Mouse (Mus musculus): ENCODE results near the gene Ank2. TPM values are rescaled to one million over a fixed set of nuclear protein-coding genes. Genes with fewer than 3 reads are reported as not detected.
A peak's percentile ranks its signal among the peaks of the same experiment; 100 is the strongest.

Gene Ank2
- polyA plus RNA-seq, 1 experiment from 2014 or later = 40.4 TPM

DNA sequence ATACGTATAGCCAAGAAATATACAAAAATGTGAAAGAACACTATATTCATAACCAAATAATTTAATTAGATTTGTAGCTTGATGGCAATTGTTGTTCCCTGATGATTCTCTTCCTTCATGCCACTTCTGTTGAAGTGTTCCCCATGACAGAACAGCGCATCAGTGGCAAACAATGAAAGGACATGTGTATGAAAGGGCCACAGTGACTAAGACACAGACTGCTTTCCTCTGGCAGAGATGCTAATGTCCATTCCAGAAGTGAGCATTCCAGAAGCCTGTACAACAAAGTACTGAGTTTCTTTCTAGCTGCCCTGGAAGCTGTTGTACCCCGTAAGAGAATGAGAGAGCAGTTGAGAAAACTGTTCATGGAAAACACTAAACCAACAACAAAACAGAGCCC is 345.7 kb downstream of the Ank2 start:
- H3K36me3 ChIP-seq = no peaks in the 10 kb centered on the region
- no peak overlapping the region for H3K27ac ChIP-seq (replicated peaks)
- H3K9me3 ChIP-seq (replicated peaks) = no peaks in the 10 kb centered on the region
- no peak for DNase-seq (ENCODE audit: low spot score)
- WGBS = 94% methylated on average over 3 of the region's 3 CpGs
- H3K4me3 ChIP-seq = no peak overlapping the region
- peaks cover 4% of the 10 kb centered on the region; the same call in 1 of the 2 replicates for H3K4me1 ChIP-seq
- no peaks in the 10 kb centered on the region for H3K27me3 ChIP-seq (ENCODE audit: low read depth, poor library complexity, severe bottlenecking)

DNA sequence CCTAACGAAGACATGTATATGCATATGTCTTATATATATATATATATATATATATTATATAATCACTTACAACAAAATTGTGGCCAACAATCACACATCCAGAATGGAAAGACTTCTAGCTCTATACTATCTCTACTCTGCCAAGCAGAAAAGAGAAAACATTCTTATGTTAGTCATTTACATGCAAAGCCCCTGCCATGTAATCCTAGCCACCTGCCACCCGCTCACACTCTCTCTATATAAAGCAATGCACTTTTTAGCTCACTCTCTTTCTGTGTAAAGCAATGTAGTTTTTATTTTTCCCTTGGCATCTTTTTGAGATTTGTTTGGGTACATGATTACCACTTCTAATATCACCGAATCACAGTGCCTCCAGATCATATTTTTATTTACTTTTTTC is 350.5 kb downstream of the Ank2 start:
- Histone ChIP-seq H3K4me3 (no peak overlapping the region), H3K4me1 (peaks cover 4% of the 10 kb centered on the region; the same call in 1 of the 2 replicates), H3K36me3 (no peaks in the 10 kb centered on the region), H3K27me3 (ENCODE audit: low read depth, poor library complexity, severe bottlenecking) (no peaks in the 10 kb centered on the region), H3K27ac (replicated peaks) (no peak overlapping the region), H3K9me3 (replicated peaks) (no peaks in the 10 kb centered on the region)
- WGBS = 89% methylated on average over 3 of the region's 3 CpGs
- no peak for DNase-seq (ENCODE audit: low spot score)

DNA sequence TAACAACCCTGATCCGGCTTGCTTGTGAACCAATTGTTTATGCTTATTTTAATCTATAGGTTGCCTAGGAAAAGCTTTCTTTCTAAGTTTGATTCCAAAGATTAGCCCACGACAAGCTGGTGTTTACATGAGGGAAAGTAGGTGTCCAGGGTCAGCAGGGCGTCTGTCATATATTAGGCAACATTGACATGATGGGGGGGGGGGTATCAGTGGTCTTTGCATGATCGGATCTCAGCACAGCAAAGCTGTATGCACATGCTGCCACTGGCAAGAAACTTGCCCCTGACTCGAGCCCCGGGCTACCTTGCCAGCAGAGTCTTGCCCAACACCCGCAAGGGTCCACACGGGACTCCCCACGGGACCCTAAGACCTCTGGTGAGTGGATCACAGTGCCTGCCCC is 358.6 kb downstream of the Ank2 start:
- Histone ChIP-seq H3K4me3 (no peak overlapping the region), H3K27ac (replicated peaks) (no peak overlapping the region), H3K36me3 (no peaks in the 10 kb centered on the region), H3K27me3 (ENCODE audit: low read depth, poor library complexity, severe bottlenecking) (no peaks in the 10 kb centered on the region), H3K9me3 (replicated peaks) (no peaks in the 10 kb centered on the region), H3K4me1 (no peaks in the 10 kb centered on the region; the same call in 1 of the 2 replicates)
- no peak for DNase-seq (ENCODE audit: low spot score)
- 93% methylated on average over 9 of the region's 9 CpGs for WGBS

DNA sequence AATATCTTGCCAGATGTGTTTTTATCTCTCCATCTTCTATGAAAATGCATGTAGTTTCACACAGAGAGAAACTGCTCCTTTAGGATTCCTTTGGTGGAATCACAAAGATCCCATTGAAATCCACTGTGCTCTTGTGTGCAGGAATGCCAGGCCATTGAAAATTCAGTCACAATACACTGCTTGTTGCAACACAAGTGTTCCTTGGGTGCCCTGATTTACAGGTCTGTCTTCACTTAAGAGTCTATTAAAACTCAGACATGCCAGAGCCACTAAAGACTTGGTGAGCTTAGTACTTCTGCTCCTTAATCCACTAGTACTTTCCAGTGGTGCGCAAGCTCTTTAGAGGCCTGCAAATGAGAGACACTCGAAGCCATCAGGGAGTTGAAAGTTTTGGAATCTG is 359.5 kb downstream of the Ank2 start:
- Histone ChIP-seq H3K27me3 (ENCODE audit: low read depth, poor library complexity, severe bottlenecking) (no peaks in the 10 kb centered on the region), H3K27ac (replicated peaks) (no peak overlapping the region), H3K4me1 (no peaks in the 10 kb centered on the region; the same call in 1 of the 2 replicates), H3K36me3 (no peaks in the 10 kb centered on the region), H3K9me3 (replicated peaks) (no peaks in the 10 kb centered on the region), H3K4me3 (no peak overlapping the region)
- no peak for DNase-seq (ENCODE audit: low spot score)
- WGBS = 84% methylated on average over 2 of the region's 2 CpGs

DNA sequence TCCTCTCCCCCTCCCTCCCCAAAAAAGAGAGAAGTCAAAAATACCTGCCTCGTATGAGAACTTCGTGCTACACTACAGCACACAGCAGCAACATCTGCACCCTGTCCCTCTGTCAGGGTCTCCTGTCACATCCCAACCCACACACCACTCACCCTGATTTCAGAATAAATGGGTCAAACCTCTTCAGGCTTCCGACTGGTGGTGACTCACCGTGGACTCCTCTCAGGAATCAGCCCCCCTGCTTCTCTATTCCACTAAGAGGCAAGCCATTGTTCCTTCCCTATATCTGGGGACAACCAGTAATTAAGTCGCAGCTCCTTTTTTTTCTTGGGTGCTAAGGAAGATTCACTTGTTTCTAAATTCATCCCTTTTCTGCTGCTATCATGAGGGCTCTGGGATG is 361.6 kb downstream of the Ank2 start:
- Histone ChIP-seq H3K4me3 (no peak overlapping the region), H3K9me3 (replicated peaks) (no peaks in the 10 kb centered on the region), H3K36me3 (no peaks in the 10 kb centered on the region), H3K27me3 (ENCODE audit: low read depth, poor library complexity, severe bottlenecking) (no peaks in the 10 kb centered on the region), H3K27ac (replicated peaks) (no peak overlapping the region), H3K4me1 (peaks cover 8% of the 10 kb centered on the region; the same call in 1 of the 2 replicates)
- DNase-seq (ENCODE audit: low spot score) = no peak
- whole genome bisulfite sequencing = 78% methylated on average over 5 of the region's 5 CpGs

DNA sequence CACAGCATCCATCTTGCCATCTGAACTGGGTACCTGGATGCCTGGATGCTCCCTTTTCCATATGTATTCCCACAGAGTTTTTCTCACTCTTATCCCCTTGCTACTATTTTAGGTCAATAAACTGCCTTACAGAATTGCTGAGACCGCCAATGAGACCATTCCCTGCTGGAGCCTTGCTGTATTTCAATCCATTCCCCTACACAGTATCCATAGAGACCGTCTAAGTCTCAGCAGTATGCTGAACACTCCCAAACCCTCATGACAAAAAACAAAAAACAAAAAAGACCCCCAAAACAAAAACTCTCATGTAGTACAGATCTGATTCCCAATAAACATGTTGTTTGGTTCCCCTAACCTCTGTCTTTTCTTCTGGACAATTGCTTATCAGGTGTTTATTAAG is 365.1 kb downstream of the Ank2 start:
- H3K27ac ChIP-seq (replicated peaks) = no peak overlapping the region
- H3K36me3 ChIP-seq = no peaks in the 10 kb centered on the region
- no peak for DNase-seq (ENCODE audit: low spot score)
- H3K9me3 ChIP-seq (replicated peaks) = no peaks in the 10 kb centered on the region
- H3K4me1 ChIP-seq = peaks cover 19% of the 10 kb centered on the region
- H3K4me3 ChIP-seq = no peak overlapping the region
- 77% methylated on average over 2 of the region's 2 CpGs for WGBS
- H3K27me3 ChIP-seq (ENCODE audit: low read depth, poor library complexity, severe bottlenecking) = no peaks in the 10 kb centered on the region

DNA sequence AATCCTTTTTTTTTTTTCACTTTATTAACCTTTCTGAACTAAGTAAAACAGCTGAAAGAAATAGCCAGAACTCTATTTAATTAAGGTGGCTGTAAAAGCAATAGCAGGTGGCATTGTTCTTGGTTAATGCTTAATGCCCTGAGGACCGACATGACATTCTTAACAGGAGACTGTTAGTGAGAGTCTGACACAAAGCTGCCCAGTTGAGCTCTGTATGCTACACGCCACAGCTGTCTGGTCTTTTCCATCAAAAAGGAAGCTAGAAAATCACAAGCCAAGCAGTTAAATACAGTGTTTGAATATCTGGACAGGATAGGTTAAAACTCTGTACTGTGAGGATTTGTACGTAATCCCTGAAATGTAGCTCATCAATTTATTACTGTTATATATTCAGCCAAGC is 368.1 kb downstream of the Ank2 start:
- no peak overlapping the region for H3K27ac ChIP-seq (replicated peaks)
- WGBS = 48% methylated on average over 3 of the region's 3 CpGs
- no peak for DNase-seq (ENCODE audit: low spot score)
- H3K27me3 ChIP-seq (ENCODE audit: low read depth, poor library complexity, severe bottlenecking) = no peaks in the 10 kb centered on the region
- H3K4me3 ChIP-seq = no peak overlapping the region
- peaks cover 19% of the 10 kb centered on the region for H3K4me1 ChIP-seq
- H3K36me3 ChIP-seq = no peaks in the 10 kb centered on the region
- H3K9me3 ChIP-seq (replicated peaks) = no peaks in the 10 kb centered on the region

DNA sequence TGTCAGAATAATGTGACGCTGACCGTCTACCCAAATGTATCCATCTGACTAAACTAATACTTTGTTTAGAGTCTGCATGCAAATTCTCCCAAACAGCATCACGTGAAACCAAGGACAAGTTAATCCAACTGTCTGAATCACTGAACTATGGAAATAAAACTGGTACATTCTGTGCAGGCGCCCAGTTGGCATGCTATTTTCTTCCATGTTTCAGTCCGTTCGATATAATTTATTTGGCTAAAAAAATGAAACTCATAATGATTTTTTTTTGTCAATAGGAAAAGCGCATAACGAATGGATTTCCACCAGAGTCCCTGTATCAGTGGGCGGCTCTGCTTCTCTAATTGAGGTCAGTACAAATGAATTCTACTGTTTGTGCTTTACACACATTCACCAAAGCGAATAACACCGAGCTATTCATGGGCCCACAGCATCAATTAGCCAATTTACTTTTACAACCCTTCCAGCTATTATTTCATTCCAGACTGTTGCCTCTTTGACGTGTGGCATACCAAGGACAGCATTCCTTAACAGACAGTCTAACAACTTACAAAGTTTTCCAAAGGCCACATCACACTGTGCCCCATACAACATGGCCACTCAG is 368.9 kb downstream of the Ank2 start:
- DNase-seq (ENCODE audit: low spot score) = no peak
- 86% methylated on average over 12 of the region's 12 CpGs for WGBS
- Histone ChIP-seq H3K27ac (replicated peaks) (no peak overlapping the region), H3K4me3 (no peak overlapping the region), H3K9me3 (replicated peaks) (no peaks in the 10 kb centered on the region), H3K4me1 (peaks cover 20% of the 10 kb centered on the region), H3K36me3 (no peaks in the 10 kb centered on the region), H3K27me3 (ENCODE audit: low read depth, poor library complexity, severe bottlenecking) (no peaks in the 10 kb centered on the region)

DNA sequence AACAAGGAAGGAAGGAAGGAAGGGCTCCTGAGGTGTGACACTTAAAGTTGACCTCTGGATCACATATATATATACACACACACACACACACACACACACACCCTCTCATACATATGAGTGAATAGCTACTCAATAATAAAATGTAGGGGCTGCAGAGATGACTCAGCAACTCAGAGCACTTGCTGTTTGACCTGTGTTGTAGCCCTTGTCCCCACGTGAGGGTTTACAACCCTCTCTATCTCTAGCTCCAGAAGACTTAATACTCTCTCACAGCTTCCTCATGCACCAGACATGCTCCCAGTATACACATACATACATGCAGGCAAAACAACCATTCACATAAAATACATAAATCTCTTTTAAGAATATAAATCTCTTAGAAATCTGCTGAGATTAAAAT is 369.4 kb downstream of the Ank2 start:
- Histone ChIP-seq H3K36me3 (no peaks in the 10 kb centered on the region), H3K4me1 (peaks cover 25% of the 10 kb centered on the region), H3K27ac (replicated peaks) (no peak overlapping the region), H3K4me3 (no peak overlapping the region), H3K27me3 (ENCODE audit: low read depth, poor library complexity, severe bottlenecking) (no peaks in the 10 kb centered on the region), H3K9me3 (replicated peaks) (no peaks in the 10 kb centered on the region)
- WGBS = 75% methylated on average over 1 of the region's 1 CpGs
- DNase-seq (ENCODE audit: low spot score) = no peak

DNA sequence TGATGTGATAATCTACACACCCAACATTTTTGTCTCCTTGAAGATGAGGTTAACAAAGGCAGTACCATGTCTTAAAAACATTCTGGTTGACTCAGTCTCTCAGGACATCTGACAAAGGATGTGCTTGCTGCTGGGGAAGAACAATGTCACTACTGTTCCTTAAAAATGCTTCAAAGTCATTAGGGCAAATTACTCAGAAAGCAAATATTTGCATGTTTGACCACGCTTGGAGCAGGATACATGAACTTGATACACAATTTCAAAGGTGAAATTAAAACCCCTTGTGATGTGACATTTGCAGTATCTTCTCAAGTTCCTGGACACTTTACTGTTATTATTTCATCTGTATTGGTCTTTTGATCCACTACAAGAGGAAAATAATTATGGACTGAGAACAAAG is 371.5 kb downstream of the Ank2 start:
- H3K36me3 ChIP-seq = no peaks in the 10 kb centered on the region
- no peaks in the 10 kb centered on the region for H3K27me3 ChIP-seq (ENCODE audit: low read depth, poor library complexity, severe bottlenecking)
- peaks cover 32% of the 10 kb centered on the region for H3K4me1 ChIP-seq
- WGBS = 71% methylated on average over 1 of the region's 1 CpGs
- no peak overlapping the region for H3K4me3 ChIP-seq
- no peak for DNase-seq (ENCODE audit: low spot score)
- no peaks in the 10 kb centered on the region for H3K9me3 ChIP-seq (replicated peaks)
- H3K27ac ChIP-seq (replicated peaks) = no peak overlapping the region

DNA sequence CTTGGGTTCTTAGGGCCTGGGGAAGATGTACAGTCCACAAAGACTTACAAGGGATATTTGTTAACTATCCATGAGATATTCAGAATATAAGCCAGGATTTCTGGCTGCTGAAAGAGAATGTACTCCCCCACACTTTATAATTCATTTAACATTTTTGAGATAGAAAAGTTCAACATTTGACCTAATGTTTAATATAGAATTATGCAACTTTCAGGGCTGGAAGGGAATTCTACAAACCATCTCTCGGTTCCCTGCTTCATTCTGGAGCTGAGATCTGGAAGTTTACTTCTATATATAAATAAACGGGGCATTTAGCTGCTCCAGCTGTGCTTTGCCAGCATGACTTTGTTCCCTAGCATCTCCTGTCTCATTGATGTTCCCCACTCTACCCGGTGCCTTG is 372.9 kb downstream of the Ank2 start:
- WGBS = 72% methylated on average over 3 of the region's 3 CpGs
- Histone ChIP-seq H3K9me3 (replicated peaks) (no peaks in the 10 kb centered on the region), H3K27me3 (ENCODE audit: low read depth, poor library complexity, severe bottlenecking) (no peaks in the 10 kb centered on the region), H3K36me3 (no peaks in the 10 kb centered on the region), H3K4me3 (no peak overlapping the region), H3K27ac (replicated peaks) (no peak overlapping the region), H3K4me1 (peaks cover 30% of the 10 kb centered on the region)
- DNase-seq (ENCODE audit: low spot score) = no peak

DNA sequence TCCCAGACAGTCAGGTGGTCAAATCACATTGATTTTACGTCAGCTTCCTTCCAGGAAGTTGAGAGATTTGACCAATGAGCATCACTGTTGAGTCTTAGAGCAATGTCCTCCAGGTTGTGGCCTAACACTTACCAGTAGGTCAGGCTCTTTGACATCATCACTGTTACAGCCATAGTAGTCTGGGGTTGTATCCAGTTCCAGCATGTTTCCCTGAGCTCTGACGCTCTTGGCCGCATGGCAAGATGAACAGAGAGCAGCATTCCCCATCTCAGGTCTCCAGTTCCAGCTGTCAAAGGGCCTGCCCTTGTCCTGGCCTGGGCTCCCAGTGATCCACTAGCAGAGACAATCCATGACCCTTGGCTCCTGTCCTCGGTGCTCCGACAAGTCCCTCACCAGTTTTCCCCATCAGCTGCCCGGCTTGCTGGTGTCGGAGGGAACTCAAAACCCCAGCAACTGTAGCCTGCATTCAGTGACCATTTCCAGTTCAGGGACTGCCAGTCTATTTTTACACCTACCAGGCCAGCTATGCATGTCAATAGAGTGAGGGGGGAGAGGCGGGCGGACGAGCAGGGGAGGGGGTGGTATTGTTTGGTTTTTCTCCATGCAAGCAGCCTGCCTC is 374.7 kb downstream of the Ank2 start:
- 52% methylated on average over 10 of the region's 10 CpGs for WGBS
- Histone ChIP-seq H3K9me3 (replicated peaks) (no peaks in the 10 kb centered on the region), H3K36me3 (no peaks in the 10 kb centered on the region), H3K4me1 (peaks cover 21% of the 10 kb centered on the region), H3K27ac (replicated peaks) (peak overlapping the region; percentile 52; the same call in 1 of the 2 replicates), H3K4me3 (no peak overlapping the region), H3K27me3 (ENCODE audit: low read depth, poor library complexity, severe bottlenecking) (no peaks in the 10 kb centered on the region)
- peak; percentile 25 for DNase-seq (ENCODE audit: low spot score)

DNA sequence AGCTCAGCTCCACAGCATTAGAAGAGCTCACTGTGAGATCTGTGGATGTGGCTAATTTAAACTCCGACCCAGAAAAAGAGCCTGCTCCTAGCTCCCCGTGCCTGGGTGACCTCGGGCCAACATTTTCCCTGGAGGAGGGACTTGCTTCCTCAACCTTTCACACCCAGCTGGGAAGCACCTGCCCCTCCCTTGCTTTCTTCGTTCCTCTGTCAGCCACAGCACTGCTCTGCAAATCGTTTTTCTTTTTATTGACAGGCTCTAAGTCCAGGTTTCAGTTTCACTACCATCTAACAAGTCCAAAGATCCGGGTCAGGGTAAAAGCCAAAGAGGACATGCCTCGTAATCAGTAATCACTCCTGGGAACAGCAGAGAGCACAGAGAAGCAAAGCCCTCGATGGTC is 375.8 kb downstream of the Ank2 start:
- no peak overlapping the region for H3K27ac ChIP-seq (replicated peaks)
- no peaks in the 10 kb centered on the region for H3K9me3 ChIP-seq (replicated peaks)
- no peaks in the 10 kb centered on the region for H3K36me3 ChIP-seq
- H3K27me3 ChIP-seq (ENCODE audit: low read depth, poor library complexity, severe bottlenecking) = no peaks in the 10 kb centered on the region
- H3K4me3 ChIP-seq = no peak overlapping the region
- WGBS = 63% methylated on average over 8 of the region's 8 CpGs
- peaks cover 21% of the 10 kb centered on the region for H3K4me1 ChIP-seq
- peak; percentile 12 for DNase-seq (ENCODE audit: low spot score)

Measured in midbrain, embryonic 10.5 days (tissue).